Mouse (Mus musculus) ES-Bruce4 (cell line): ENCODE measurements at regions not wholly inside any gene's neighbourhood (a gene's known extent, or its start where the extent isn't known, plus 50 kb on each side); places are given as distances from the start of the nearest gene placed in this dataset.

Source experiments
- CTCF ChIP-seq: IDR thresholded peaks from one replicate; pipeline ENCODE4 v1.8.1; 2011; ENCODE audit warnings: low read depth, low read length
- POLR2A ChIP-seq: IDR thresholded peaks from one replicate; pipeline ENCODE4 v1.8.1; 2011; ENCODE audit warnings: low read length; ENCODE audit not compliant: insufficient read depth

DNA sequence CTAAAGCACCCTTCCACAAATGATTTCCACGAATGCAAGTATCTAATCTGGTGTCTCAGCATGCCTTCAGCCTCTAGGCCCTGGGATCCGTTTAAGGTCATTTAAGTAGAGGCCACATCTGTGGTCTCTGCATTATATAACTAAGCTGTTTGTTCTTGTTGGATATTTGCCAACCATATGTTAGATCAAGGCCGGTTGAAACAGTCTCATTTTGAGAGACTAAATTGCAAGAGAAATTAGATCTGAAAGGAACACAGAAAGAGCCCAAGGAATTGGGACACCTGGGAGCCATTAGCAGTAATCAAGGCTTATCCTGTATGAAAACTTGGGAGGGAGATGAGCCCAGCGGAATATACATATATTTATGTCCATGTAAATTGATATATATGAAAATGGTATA, 96.6 kb upstream of the Cnot2 start:
- TF ChIP-seq POLR2A (no peak), CTCF (no peak)
